8 mouse cellular contexts compared by ENCODE assay signal in the genomic region with DNA sequence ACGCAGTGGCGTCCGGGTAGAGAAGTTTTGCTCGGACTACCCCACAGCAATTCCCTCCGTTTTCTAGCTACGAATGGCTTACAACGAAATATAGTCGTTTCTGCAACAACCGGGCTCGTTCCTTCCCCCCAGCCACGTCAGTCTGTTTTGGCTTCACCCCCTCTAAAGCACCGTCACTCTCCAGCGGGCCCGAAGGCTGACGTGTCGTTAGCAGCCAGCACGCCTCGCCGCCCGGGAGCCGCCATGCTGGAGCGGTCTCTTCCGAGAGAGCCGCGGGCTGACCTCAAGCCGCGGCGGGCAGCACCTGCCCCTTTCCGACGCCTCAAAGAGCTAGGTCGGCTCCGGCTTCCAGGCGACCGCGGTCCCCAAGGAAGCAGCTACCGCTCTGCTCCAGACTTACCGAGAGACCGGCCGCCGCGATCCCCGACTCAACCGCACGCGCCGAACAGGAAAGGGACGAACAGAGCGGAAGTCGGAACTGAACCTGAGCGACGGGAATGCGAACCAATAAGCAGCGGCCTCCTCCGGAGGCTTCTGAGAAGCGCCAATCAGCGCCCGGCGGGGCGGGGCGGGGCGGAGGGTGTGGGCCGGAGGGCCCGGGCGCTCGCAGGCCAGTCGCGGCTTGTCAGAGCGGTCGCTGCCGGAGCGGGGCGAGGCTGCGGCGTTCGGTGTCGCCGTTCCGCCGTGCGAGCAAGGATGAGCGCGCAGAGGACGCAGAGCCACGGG. TPM values are rescaled to one million over a fixed set of nuclear protein-coding genes. Genes with fewer than 3 reads are reported as not detected.
DNase-seq lines count a peak whose midpoint lies in the region; ATAC-seq and TF ChIP-seq lines count a peak whose summit lies in the region.

Gene Rpl36al, minus strand, starts transcription at position 501 of the 726 bp plus-strand sequence.
Gene Mgat2, plus strand, starts transcription at position 575 of the 726 bp plus-strand sequence.

- H3K4me1 ChIP-seq in heart, embryonic 12.5 days (replicated peaks): peaks cover 21% of the 10 kb centered on the region
- H3K4me1 ChIP-seq in kidney, postnatal 0 days (replicated peaks; ENCODE audit: insufficient read depth, low read length): peaks cover 11% of the 10 kb centered on the region; the same call in 1 of the 2 replicates
- H3K4me1 ChIP-seq in liver, embryonic 11.5 days (replicated peaks; ENCODE audit: control insufficient read depth, insufficient read depth, low read length): peaks cover 12% of the 10 kb centered on the region
- peaks cover 15% of the 10 kb centered on the region for H3K4me1 ChIP-seq in stomach, embryonic 14.5 days (ENCODE audit: control insufficient read depth, insufficient read depth, low read length)

- peak; percentile 96 for ATAC-seq in erythroid progenitor cell, adult 5-6 weeks (replicated peaks; ENCODE audit: low FRiP score, poor library complexity, severe bottlenecking)
- ATAC-seq in heart, embryonic 12.5 days (ENCODE audit: insufficient number of reproducible peaks, low FRiP score): peak; percentile 99
- peak; percentile 99 for ATAC-seq in kidney, postnatal 0 days (replicated peaks; ENCODE audit: low FRiP score, low read depth)
- ATAC-seq in liver, embryonic 11.5 days (replicated peaks; ENCODE audit: low FRiP score): peak; percentile 97
- peak; percentile 98 for ATAC-seq in stomach, embryonic 14.5 days (ENCODE audit: insufficient number of reproducible peaks, insufficient read depth, low FRiP score, low read depth)

- no peaks in the 10 kb centered on the region for H3K9me3 ChIP-seq in heart, embryonic 12.5 days (replicated peaks)
- H3K9me3 ChIP-seq in kidney, postnatal 0 days (replicated peaks; ENCODE audit: low read length): no peaks in the 10 kb centered on the region
- no peaks in the 10 kb centered on the region for H3K9me3 ChIP-seq in liver, embryonic 11.5 days (ENCODE audit: control insufficient read depth, low read length)
- H3K9me3 ChIP-seq in stomach, embryonic 14.5 days (ENCODE audit: control insufficient read depth, low read depth, low read length): no peaks in the 10 kb centered on the region

- H3K4me3 ChIP-seq in heart, embryonic 12.5 days: peak within 1 kb of the TSS; percentile 66
- peak within 1 kb of the TSS; percentile 96 for H3K4me3 ChIP-seq in kidney, postnatal 0 days (replicated peaks; ENCODE audit: low read depth, low read length)
- peak within 1 kb of the TSS; percentile 94 for H3K4me3 ChIP-seq in liver, embryonic 11.5 days (ENCODE audit: low read depth, low read length)
- peak within 1 kb of the TSS; percentile 76 for H3K4me3 ChIP-seq in stomach, embryonic 14.5 days (ENCODE audit: low read depth, low read length)

- peaks cover 31% of the 10 kb centered on the region for H3K36me3 ChIP-seq in heart, embryonic 12.5 days
- 0 out of 2 replicates have a peak, but pooled peaks cover 4% of the 10 kb centered on the region for H3K36me3 ChIP-seq in kidney, postnatal 0 days (ENCODE audit: insufficient read depth, low read length)
- peaks cover 14% of the 10 kb centered on the region; the same call in 1 of the 2 replicates for H3K36me3 ChIP-seq in liver, embryonic 11.5 days (ENCODE audit: control insufficient read depth, insufficient read depth, low read length)
- peaks cover 12% of the 10 kb centered on the region for H3K36me3 ChIP-seq in stomach, embryonic 14.5 days (ENCODE audit: control insufficient read depth, insufficient read depth, low read length)

- H3K27ac ChIP-seq in heart, embryonic 12.5 days (ENCODE audit: poor library complexity, severe bottlenecking): peak within 1 kb of the TSS; percentile 86
- peak within 1 kb of the TSS; percentile 90 for H3K27ac ChIP-seq in kidney, postnatal 0 days
- H3K27ac ChIP-seq in liver, embryonic 11.5 days (ENCODE audit: low read depth, low read length): peak within 1 kb of the TSS; percentile 89
- peak within 1 kb of the TSS; percentile 85; the same call in 1 of the 2 replicates for H3K27ac ChIP-seq in stomach, embryonic 14.5 days (ENCODE audit: low read length)

- TF ChIP-seq CTCF in kidney, postnatal 0 days (IDR thresholded peaks at IDR 0.05; ENCODE audit: low read depth): no peak

- H3K4me2 ChIP-seq in heart, embryonic 12.5 days: peak within 1 kb of the TSS; percentile 96
- peak within 1 kb of the TSS; percentile 99 for H3K4me2 ChIP-seq in kidney, postnatal 0 days (ENCODE audit: low read length)
- peak within 1 kb of the TSS; percentile 98 for H3K4me2 ChIP-seq in liver, embryonic 11.5 days
- H3K4me2 ChIP-seq in stomach, embryonic 14.5 days (replicated peaks; ENCODE audit: low read depth, low read length): peak within 1 kb of the TSS; percentile 94

- DNase-seq in CD4-positive helper T cell, adult 2 months (ENCODE audit: low read depth, low spot score): peak; percentile 98
- DNase-seq in brain, embryonic 18.5 days (ENCODE audit: low read depth, low spot score): peak; percentile 94
- peak; percentile 99 for DNase-seq in kidney, postnatal 0 days (ENCODE audit: low spot score)
- peak; percentile 95 for DNase-seq in liver, embryonic 11.5 days (ENCODE audit: low spot score)
- peak; percentile 98 for DNase-seq in naive thymus-derived CD4-positive, alpha-beta T cell, adult 2 months (ENCODE audit: low read depth)

- H3K27me3 ChIP-seq in heart, embryonic 12.5 days (replicated peaks): no peaks in the 10 kb centered on the region
- H3K27me3 ChIP-seq in kidney, postnatal 0 days (ENCODE audit: insufficient read depth, low read length): no peaks in the 10 kb centered on the region
- no peaks in the 10 kb centered on the region for H3K27me3 ChIP-seq in liver, embryonic 11.5 days (replicated peaks; ENCODE audit: control insufficient read depth, insufficient read depth, low read length)
- no peaks in the 10 kb centered on the region for H3K27me3 ChIP-seq in stomach, embryonic 14.5 days (ENCODE audit: control insufficient read depth, insufficient read depth, low read length)

- WGBS in heart, embryonic 12.5 days: under 1% methylated on average over 84 of the region's 84 CpGs
- WGBS in kidney, postnatal 0 days: under 1% methylated on average over 84 of the region's 84 CpGs
- WGBS in liver, embryonic 11.5 days: under 1% methylated on average over 83 of the region's 84 CpGs
- WGBS in stomach, embryonic 14.5 days: under 1% methylated on average over 84 of the region's 84 CpGs

- H3K9ac ChIP-seq in heart, embryonic 12.5 days: peak within 1 kb of the TSS; percentile 95
- H3K9ac ChIP-seq in kidney, postnatal 0 days (ENCODE audit: low read depth, low read length): peak within 1 kb of the TSS; percentile 79
- H3K9ac ChIP-seq in liver, embryonic 11.5 days (ENCODE audit: low read depth, low read length): peak within 1 kb of the TSS; percentile 91
- peak within 1 kb of the TSS; percentile 84 for H3K9ac ChIP-seq in stomach, embryonic 14.5 days (replicated peaks; ENCODE audit: low read depth, low read length)

RNA-seq across cellular contexts. Expression of gene Rpl36al, which starts in this region (rescaled TPM):
- total RNA-seq in erythroid progenitor cell, adult 5-6 weeks (2015; ENCODE audit: low replicate concordance): 169 and 235 TPM in 2 replicates
- total RNA-seq in erythroid progenitor cell, adult 5-6 weeks (2017; ENCODE audit: low replicate concordance): 180 and 196 TPM in 2 replicates
- 572 and 579 TPM in 2 replicates for polyA plus RNA-seq in heart, embryonic 12.5 days (2016; fragmentation: Nextera tagmentation; extraction: Ambion mirVana)
- polyA plus RNA-seq in kidney, postnatal 0 days (2015; fragmentation: Nextera tagmentation; extraction: Ambion mirVana): 734 and 768 TPM in 2 replicates
- polyA plus RNA-seq in liver, embryonic 11.5 days (2014; fragmentation: Nextera tagmentation; extraction: Ambion mirVana): 999 and 1,044 TPM in 2 replicates
- 629 and 653 TPM in 2 replicates for polyA plus RNA-seq in stomach, embryonic 14.5 days (2014; fragmentation: Nextera tagmentation; extraction: Ambion mirVana)

RNA-seq across cellular contexts. Expression of gene Mgat2, which starts in this region (rescaled TPM):
- 19.3 and 19.5 TPM in 2 replicates for total RNA-seq in erythroid progenitor cell, adult 5-6 weeks (2015; ENCODE audit: low replicate concordance)
- total RNA-seq in erythroid progenitor cell, adult 5-6 weeks (2017; ENCODE audit: low replicate concordance): 15.9 and 22.3 TPM in 2 replicates
- polyA plus RNA-seq in heart, embryonic 12.5 days (2016; fragmentation: Nextera tagmentation; extraction: Ambion mirVana): 56.2 and 56.8 TPM in 2 replicates
- polyA plus RNA-seq in kidney, postnatal 0 days (2015; fragmentation: Nextera tagmentation; extraction: Ambion mirVana): 70.0 and 81.5 TPM in 2 replicates
- 44.9 and 50.7 TPM in 2 replicates for polyA plus RNA-seq in liver, embryonic 11.5 days (2014; fragmentation: Nextera tagmentation; extraction: Ambion mirVana)
- polyA plus RNA-seq in stomach, embryonic 14.5 days (2014; fragmentation: Nextera tagmentation; extraction: Ambion mirVana): 42.6 and 47.0 TPM in 2 replicates

Comparison
In these comparisons a context has a peak if more than half of its experiments do, and no peak if none do; other contexts are left out.
1. Peak in every context shown above with its lines: DNase-seq, ATAC-seq, H3K4me3 ChIP-seq and H3K27ac ChIP-seq.